Mouse (Mus musculus) gastrocnemius, postnatal 25 days (tissue): Measurements from ENCODE around the gene Amotl1. TPM values are rescaled to one million over a fixed set of nuclear protein-coding genes. Genes with fewer than 3 reads are reported as not detected.

Experiments
- total RNA-seq, 2 experiments: library from RNA; stranded (reverse); gene quantifications; 1 replicate in 1 of 2; 2 replicates in 1 of 2; pipeline ENCODE4 v1.2.3; 2021

Gene Amotl1
- total RNA-seq, 2 experiments from 2014 or later = 221 to 341 TPM

Other genes with a start within 250 kb of the Amotl1 start
- not detected for gene Kdm4d, start 144.6 kb downstream of the Amotl1 start, total RNA-seq
- 10 to 100 TPM; 87.5 to 87.9 TPM for gene Cwc15, start 144.4 kb downstream of the Amotl1 start, total RNA-seq
- gene Piwil4, start 95.7 kb upstream of the Amotl1 start, total RNA-seq = not detected
- gene Fut4, start 107.3 kb upstream of the Amotl1 start, total RNA-seq = under 1 TPM; 0.15 to 0.35 TPM
- gene 1700012B09Rik, start 126.0 kb upstream of the Amotl1 start, total RNA-seq = not detected
- 1 to 10 TPM; 7.4 to 8.8 TPM for gene Mre11a, start 139.6 kb upstream of the Amotl1 start, total RNA-seq
- 1 to 10 TPM; 6.0 to 8.5 TPM for gene Ankrd49, start 139.8 kb upstream of the Amotl1 start, total RNA-seq
- gene Gpr83, start 215.2 kb upstream of the Amotl1 start, total RNA-seq = not detected